Mouse (Mus musculus): ENCODE data around the gene Hmgcs2.

DNA sequence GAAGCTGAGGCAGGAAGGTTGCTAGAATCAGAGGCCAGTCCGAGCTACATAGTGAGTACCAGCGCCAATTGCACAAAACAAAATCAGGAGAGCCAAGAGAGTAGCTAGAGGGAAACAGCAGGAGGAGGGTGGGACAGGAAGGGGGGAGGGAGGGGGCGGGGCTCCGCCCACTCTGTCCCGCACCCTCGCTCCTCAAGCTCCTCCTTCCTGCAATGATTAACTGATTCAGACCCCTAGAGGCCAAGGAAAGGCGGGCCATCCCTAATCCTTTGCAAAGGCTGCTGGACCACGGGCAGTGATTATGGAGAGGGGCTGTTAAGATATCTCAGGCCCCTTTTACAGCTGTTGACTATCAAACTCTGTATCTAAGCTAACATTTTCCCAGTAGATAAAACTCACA, 68.5 kb downstream of the Hmgcs2 start:
- TF ChIP-seq POLR2A (IDR thresholded peaks at IDR 0.05; ENCODE audit: extremely low read depth, insufficient read depth, low read length) (no peak), CTCF (IDR thresholded peaks at IDR 0.05; ENCODE audit: low read depth, low read length) (no peak)

Measured in liver, adult 2 months (tissue).